Mouse (Mus musculus): ENCODE measurements around the gene Nemf. TPM values are rescaled to one million over a fixed set of nuclear protein-coding genes. Genes with fewer than 3 reads are reported as not detected.
"Not testable (repeated sequence)": the region's sequence is repeated elsewhere in the genome, so short reads cannot be mapped to it uniquely, and the experiment has no call there.

Gene Nemf
- polyA plus RNA-seq, 1 experiment from 2014 or later = 91.1 TPM

DNA sequence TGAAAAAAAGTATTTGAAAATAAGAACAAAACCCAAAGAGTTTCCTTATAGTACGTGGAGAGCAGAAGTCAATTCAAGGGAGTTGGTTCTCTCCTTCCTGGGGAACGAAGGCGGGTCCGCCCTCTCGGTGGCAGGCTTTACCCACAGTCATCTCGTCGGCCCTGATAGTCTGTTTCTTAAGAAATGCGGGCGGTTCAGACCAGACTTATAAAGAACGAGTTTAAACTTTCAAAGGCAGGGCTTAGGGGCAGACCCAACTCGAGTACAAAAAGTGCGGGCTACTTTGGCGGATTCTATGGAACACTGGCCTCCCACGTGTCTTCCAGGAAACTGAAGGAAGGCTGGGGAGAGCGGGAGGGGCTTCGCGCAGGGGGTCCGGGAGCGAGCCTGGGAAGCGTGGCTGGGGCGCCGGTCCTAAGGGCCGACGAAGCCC is 14.5 kb upstream of the Nemf start:
- Histone ChIP-seq H3K36me3 (no peaks in the 10 kb centered on the region), H3K4me1 (peaks cover 25% of the 10 kb centered on the region), H3K9ac (replicated peaks) (peak overlapping the region; percentile 97), H3K4me2 (peak overlapping the region; percentile 80), H3K9me3 (replicated peaks) (no peaks in the 10 kb centered on the region), H3K4me3 (replicated peaks) (peak overlapping the region; percentile 100), H3K27ac (replicated peaks) (peak overlapping the region; percentile 94), H3K27me3 (replicated peaks) (no peaks in the 10 kb centered on the region)
- ATAC-seq (ENCODE audit: low FRiP score) = peak; percentile 88
- under 1% methylated on average over 24 of the region's 24 CpGs for WGBS

DNA sequence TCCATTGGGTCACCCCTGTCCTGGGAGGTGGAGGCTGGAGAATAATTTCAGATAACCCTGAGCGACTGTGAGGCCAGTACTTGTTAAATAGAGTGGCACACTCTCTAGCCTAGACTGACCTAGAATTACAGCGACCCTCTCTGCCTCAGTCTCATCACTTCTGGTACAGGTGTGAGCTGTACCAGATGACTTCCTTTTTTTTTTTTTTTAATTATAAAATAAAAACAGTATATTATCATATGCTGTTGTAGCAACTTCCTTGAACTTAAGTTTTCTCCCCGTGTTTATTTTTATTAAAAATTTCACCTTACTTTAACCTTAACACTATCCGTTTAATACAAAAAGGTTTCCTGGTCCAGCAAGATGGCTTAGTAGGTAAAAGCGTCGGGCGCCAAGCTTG is 14.0 kb upstream of the Nemf start:
- H3K4me1 ChIP-seq = peaks cover 22% of the 10 kb centered on the region
- H3K27me3 ChIP-seq (replicated peaks) = no peaks in the 10 kb centered on the region
- peak overlapping the region; percentile 94 for H3K27ac ChIP-seq (replicated peaks)
- 17% methylated on average over 7 of the region's 7 CpGs for WGBS
- no peak for ATAC-seq (ENCODE audit: low FRiP score)
- peak overlapping the region; percentile 97 for H3K9ac ChIP-seq (replicated peaks)
- no peaks in the 10 kb centered on the region for H3K9me3 ChIP-seq (replicated peaks)
- peak overlapping the region; percentile 80 for H3K4me2 ChIP-seq
- H3K36me3 ChIP-seq = no peaks in the 10 kb centered on the region
- H3K4me3 ChIP-seq (replicated peaks) = peak overlapping the region; percentile 100

DNA sequence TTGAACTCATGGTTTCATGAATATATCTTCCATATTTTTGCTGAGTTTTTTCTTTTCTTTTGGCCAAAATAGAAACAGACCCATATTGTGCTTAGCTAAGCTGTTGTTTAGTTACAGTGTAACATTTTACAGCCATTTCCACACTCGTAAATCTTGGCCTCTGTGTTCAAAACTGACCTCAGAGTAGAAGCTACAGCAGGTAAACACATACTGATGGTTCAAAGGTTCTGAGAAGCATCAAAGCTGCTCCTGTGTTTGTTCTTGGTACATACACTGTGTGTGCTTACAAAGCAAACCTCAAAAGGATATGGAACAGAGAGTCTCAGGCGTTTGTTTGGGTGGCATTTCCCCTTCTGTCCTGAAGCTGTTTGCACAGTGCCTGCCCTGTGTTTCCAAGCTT is 10.6 kb upstream of the Nemf start:
- no peak for ATAC-seq (ENCODE audit: low FRiP score)
- Histone ChIP-seq H3K27me3 (replicated peaks) (no peaks in the 10 kb centered on the region), H3K9me3 (replicated peaks) (no peaks in the 10 kb centered on the region), H3K4me2 (no peak overlapping the region), H3K9ac (replicated peaks) (no peak overlapping the region), H3K36me3 (no peaks in the 10 kb centered on the region), H3K4me3 (replicated peaks) (no peak overlapping the region), H3K27ac (replicated peaks) (no peak overlapping the region), H3K4me1 (peaks cover 15% of the 10 kb centered on the region)
- 64% methylated on average over 2 of the region's 2 CpGs for WGBS

DNA sequence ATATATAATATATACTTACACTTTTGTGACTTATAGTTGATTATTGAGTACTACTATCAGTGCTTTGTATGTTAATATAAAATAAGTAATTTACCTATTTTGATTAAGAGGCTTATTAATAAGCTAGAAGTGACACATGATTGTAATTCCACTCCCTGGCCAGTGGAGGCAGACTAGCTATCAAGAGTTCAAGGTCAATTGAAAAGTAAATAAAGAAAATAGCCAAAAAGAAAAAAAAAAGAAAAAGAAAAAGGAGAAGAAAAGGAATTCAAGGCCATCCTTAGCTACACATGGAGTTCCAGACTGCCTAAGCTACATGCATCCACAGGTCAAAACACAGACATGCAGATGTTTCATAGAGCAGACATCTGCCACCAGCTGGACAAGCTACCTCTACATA is 9.5 kb upstream of the Nemf start:
- Histone ChIP-seq H3K4me2 (no peak overlapping the region), H3K9ac (replicated peaks) (no peak overlapping the region), H3K4me1 (peaks cover 23% of the 10 kb centered on the region), H3K4me3 (replicated peaks) (no peak overlapping the region), H3K36me3 (no peaks in the 10 kb centered on the region), H3K9me3 (replicated peaks) (no peaks in the 10 kb centered on the region), H3K27me3 (replicated peaks) (no peaks in the 10 kb centered on the region), H3K27ac (replicated peaks) (no peak overlapping the region)
- ATAC-seq (ENCODE audit: low FRiP score) = no peak

DNA sequence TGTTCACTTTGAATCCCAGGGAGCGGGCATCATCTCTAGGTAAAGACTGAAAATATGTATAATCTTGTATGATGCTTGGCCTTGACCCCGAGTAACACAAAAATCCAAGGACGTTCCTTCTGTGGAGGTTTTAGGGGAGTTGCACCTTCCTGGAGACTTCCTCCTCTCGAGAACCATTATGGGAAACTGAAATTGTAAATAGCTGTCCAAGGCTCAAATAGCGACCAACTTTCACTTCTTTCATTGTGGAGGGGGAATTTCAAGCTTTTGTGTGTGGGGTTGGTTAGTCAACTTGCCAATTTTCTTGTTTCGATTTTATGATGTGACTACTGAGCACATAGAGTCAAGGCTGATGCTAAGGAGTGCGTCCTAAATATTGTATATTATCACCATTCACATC is 8.8 kb upstream of the Nemf start:
- no peak for ATAC-seq (ENCODE audit: low FRiP score)
- 82% methylated on average over 7 of the region's 7 CpGs for WGBS
- peaks cover 21% of the 10 kb centered on the region for H3K4me1 ChIP-seq
- no peak overlapping the region for H3K4me2 ChIP-seq
- no peak overlapping the region for H3K4me3 ChIP-seq (replicated peaks)
- H3K27ac ChIP-seq (replicated peaks) = no peak overlapping the region
- no peaks in the 10 kb centered on the region for H3K27me3 ChIP-seq (replicated peaks)
- H3K9me3 ChIP-seq (replicated peaks) = no peaks in the 10 kb centered on the region
- no peak overlapping the region for H3K9ac ChIP-seq (replicated peaks)
- no peaks in the 10 kb centered on the region for H3K36me3 ChIP-seq

DNA sequence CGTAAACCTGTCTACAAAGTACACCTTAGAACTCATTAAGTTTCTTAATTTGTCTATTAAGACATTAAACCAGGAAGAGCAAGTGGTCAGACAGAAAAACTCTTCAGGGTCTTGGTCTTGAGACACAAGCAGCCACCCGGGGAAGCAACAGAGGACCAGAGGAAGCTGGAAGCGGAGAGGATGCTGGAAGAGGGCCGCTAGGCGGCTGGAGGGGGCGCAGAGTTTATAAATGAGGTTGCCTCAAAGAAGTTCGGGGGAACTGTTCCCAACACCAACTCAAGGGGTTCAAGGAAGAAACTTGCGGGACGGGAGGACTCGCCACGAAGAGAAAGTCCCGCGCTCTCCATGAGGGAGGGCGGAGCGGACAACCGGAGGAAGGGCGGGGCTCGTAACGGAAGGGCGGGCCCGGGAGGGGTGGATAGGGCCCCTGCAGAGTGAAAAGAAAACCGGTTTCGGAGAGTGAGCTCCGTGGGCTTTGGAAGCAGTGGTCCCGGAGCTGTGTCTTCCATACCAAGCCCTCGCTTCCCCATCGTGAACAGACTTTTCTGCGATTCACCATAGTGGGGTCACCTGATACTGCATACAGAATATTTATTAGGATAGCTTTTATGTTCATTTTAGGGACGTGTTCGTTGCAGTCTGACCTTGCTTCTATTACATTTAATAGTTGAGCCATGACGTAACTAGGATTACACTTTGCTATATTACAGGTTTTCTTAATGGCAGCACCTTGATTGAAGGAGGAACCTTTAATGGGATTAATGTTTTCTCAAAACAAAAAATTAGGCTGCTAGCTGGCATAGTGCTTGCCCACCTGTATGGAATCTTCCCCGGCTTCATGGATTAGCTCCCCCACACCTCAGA is 7.2 kb upstream of the Nemf start:
- Histone ChIP-seq H3K4me3 (replicated peaks) (peak overlapping the region; percentile 47), H3K9me3 (replicated peaks) (no peaks in the 10 kb centered on the region), H3K27ac (replicated peaks) (peak overlapping the region; percentile 65; the same call in 1 of the 2 replicates), H3K4me2 (peak overlapping the region; percentile 82), H3K27me3 (replicated peaks) (no peaks in the 10 kb centered on the region), H3K36me3 (no peaks in the 10 kb centered on the region), H3K4me1 (peaks cover 20% of the 10 kb centered on the region), H3K9ac (replicated peaks) (peak overlapping the region; percentile 31)
- ATAC-seq (ENCODE audit: low FRiP score) = no peak
- WGBS = 5% methylated on average over 32 of the region's 32 CpGs

DNA sequence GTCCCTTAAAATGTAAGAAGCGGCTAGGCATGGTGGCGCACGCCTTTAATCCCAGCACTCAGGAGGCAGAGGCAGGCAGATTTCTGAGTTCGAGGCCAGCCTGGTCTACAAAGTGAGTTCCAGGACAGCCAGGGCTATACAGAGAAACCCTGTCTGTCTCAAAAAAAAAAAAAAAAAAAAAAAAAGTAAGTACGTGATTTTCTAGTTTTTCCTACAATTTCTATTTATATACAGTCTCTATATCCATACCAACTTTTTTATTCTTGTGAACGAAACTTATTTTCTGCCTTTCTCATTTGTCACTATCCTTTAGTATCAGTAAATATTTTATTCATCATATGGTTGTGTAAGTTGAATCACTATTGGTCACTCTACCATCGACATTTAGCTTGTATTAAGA is 6.1 kb upstream of the Nemf start:
- peaks cover 20% of the 10 kb centered on the region for H3K4me1 ChIP-seq
- not testable (repeated sequence) for H3K9me3 ChIP-seq (replicated peaks); H3K27me3 ChIP-seq (replicated peaks); ATAC-seq (ENCODE audit: low FRiP score); H3K36me3 ChIP-seq; H3K27ac ChIP-seq (replicated peaks); H3K9ac ChIP-seq (replicated peaks); H3K4me3 ChIP-seq (replicated peaks); H3K4me2 ChIP-seq
- WGBS = 94% methylated on average over 7 of the region's 7 CpGs

DNA sequence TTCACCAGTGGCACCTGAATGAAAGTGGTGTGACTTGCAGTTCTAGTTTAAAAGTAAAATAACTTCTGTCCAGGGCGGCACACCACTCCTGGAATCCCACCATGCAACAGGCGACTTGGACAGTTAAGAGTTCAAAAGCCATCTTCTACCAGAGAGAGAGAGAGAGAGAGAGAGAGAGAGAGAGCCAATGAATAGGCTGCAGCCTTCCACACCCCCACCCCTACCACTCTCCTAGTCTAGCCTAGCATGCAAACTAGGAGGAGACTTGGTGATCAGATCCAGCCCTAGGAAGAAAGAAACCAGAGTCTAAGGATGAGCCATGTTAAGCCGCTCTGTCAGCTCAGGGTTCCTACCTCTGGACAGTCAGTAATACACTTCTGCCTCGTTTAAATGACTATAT is 5.4 kb upstream of the Nemf start:
- Histone ChIP-seq H3K27ac (replicated peaks) (no peak overlapping the region), H3K9me3 (replicated peaks) (no peaks in the 10 kb centered on the region), H3K9ac (replicated peaks) (no peak overlapping the region), H3K4me3 (replicated peaks) (peak overlapping the region; percentile 58), H3K27me3 (replicated peaks) (no peaks in the 10 kb centered on the region), H3K36me3 (no peaks in the 10 kb centered on the region), H3K4me1 (peaks cover 22% of the 10 kb centered on the region), H3K4me2 (peak overlapping the region; percentile 62)
- 39% methylated on average over 4 of the region's 4 CpGs for WGBS
- no peak for ATAC-seq (ENCODE audit: low FRiP score)

GRCm38 (mm10) chr12:69361919-69362318 is 5.0 kb upstream of the Nemf start:
- H3K27me3 ChIP-seq (replicated peaks) = no peaks in the 10 kb centered on the region
- peak overlapping the region; percentile 64 for H3K9ac ChIP-seq (replicated peaks)
- H3K4me3 ChIP-seq (replicated peaks) = peak overlapping the region; percentile 58
- peaks cover 24% of the 10 kb centered on the region for H3K4me1 ChIP-seq
- no peaks in the 10 kb centered on the region for H3K9me3 ChIP-seq (replicated peaks)
- peak overlapping the region; percentile 90 for H3K27ac ChIP-seq (replicated peaks)
- H3K36me3 ChIP-seq = no peaks in the 10 kb centered on the region
- WGBS = 4% methylated on average over 10 of the region's 10 CpGs
- H3K4me2 ChIP-seq = peak overlapping the region; percentile 62
- ATAC-seq (ENCODE audit: low FRiP score) = no peak

DNA sequence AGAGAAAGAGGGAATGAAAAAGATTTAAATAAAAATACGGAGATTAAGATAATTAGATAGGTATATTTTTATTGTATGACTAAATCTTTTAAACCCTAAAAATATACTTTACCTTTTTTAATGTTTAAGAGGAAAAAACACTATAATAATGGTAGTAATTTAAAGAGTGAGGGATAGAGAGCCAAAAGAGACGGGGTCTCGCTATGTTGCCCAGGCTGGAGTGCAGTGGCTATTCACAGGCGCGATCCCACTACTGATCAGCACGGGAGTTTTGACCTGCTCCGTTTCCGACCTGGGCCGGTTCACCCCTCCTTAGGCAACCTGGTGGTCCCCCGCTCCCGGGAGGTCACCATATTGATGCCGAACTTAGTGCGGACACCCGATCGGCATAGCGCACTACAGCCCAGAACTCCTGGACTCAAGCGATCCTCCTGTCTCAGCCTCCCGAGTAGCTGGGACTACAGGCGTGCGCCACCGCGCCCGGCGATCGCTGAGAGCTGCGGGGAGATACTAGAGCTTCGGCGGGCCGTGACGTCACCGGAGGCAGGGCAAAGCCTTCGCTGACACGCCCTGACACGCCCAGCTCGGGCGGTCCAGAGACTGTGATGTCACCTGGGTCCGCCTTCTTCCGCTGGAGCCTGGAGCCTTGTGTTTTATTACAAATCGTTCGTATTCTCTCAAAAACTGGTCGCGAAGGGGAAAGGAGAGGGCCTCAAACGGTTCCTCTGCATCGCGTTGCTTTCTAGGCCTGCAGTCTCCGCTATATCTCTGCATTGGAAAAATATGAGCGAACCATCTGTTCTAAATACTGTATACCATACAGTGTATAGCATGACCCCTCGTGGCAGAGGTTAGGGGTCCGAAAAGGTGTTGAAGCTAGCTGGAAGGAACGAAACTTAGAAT is 4.3 kb upstream of the Nemf start:
- under 1% methylated on average over 42 of the region's 50 CpGs for WGBS
- Histone ChIP-seq H3K4me3 (replicated peaks) (peak overlapping the region; percentile 58), H3K27ac (replicated peaks) (peak overlapping the region; percentile 90), H3K4me2 (peak overlapping the region; percentile 62), H3K9ac (replicated peaks) (peak overlapping the region; percentile 64), H3K4me1 (peaks cover 26% of the 10 kb centered on the region)
- peak; percentile 96 for ATAC-seq (ENCODE audit: low FRiP score)
- not testable (repeated sequence) for H3K27me3 ChIP-seq (replicated peaks); H3K9me3 ChIP-seq (replicated peaks); H3K36me3 ChIP-seq

DNA sequence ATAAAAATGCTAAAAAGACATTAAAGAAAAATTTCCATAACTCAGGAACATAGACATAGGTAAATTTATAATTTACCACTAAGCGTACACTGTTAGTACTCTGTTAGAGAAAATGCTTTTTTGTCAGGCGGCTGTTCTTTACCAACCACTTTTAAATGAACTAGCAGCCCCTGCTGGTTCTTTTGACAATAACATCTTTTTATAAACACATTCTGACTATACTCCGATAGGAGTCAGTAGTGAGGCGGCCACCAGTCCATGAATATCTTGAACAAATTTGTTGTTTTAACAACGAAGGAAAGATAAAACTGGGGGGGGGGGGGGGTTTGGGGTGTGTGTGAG is 3.7 kb upstream of the Nemf start:
- Histone ChIP-seq H3K27ac (replicated peaks) (no peak overlapping the region), H3K4me3 (replicated peaks) (no peak overlapping the region), H3K4me2 (no peak overlapping the region), H3K9ac (replicated peaks) (no peak overlapping the region), H3K9me3 (replicated peaks) (no peaks in the 10 kb centered on the region), H3K36me3 (no peaks in the 10 kb centered on the region), H3K27me3 (replicated peaks) (no peaks in the 10 kb centered on the region), H3K4me1 (peaks cover 30% of the 10 kb centered on the region)
- peak; percentile 30; the same call in 1 of the 2 replicates for ATAC-seq (ENCODE audit: low FRiP score)
- WGBS = 13% methylated on average over 5 of the region's 5 CpGs

DNA sequence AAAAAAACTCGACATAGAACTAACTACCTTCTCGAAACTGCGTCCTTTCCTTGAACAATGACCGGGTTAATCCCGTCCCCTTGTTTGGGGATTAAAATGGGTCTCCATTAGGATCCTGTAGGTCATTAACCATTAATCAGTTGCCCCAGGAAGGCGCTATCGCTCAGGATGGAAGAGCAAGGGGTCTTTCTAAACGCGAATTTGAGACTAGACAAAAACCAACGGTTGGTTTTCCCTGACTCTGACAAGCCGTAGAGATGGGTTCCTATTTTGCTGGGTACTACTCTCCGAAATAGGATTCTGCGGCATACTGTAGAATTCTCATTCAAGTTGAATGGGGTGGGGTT is 308 bp upstream of the Nemf start:
- ATAC-seq (ENCODE audit: low FRiP score) = no peak
- Histone ChIP-seq H3K9me3 (replicated peaks) (no peaks in the 10 kb centered on the region), H3K4me3 (replicated peaks) (peak overlapping the region; percentile 67), H3K27ac (replicated peaks) (peak overlapping the region; percentile 82), H3K36me3 (peaks cover 19% of the 10 kb centered on the region), H3K9ac (replicated peaks) (peak overlapping the region; percentile 79), H3K4me2 (peak overlapping the region; percentile 80), H3K4me1 (peaks cover 20% of the 10 kb centered on the region), H3K27me3 (replicated peaks) (no peaks in the 10 kb centered on the region)
- 5% methylated on average over 13 of the region's 13 CpGs for WGBS

Data from neural tube, embryonic 15.5 days (tissue).